Mouse (Mus musculus) kidney, postnatal 10 days (tissue): ENCODE results near the gene Lims1.
A peak's percentile ranks its signal among the peaks of the same experiment; 100 is the strongest.
"Not testable (repeated sequence)": the region's sequence is repeated elsewhere in the genome, so short reads cannot be mapped to it uniquely, and the experiment has no call there.

ENCODE experiments used
- DNase-seq: peaks from one replicate; pipeline ENCODE4 v3.0.0; 2021; ENCODE audit warnings: mixed read lengths

Gene Lims1

GRCm38 (mm10) chr10:58323028-58323991 lies at the start of gene Lims1:
Gene Lims1 (plus strand): TSS chr10:58323466.
- DNase-seq = peak; percentile 99

GRCm38 (mm10) chr10:58282238-58282637 lies 41.0 kb upstream of the Lims1 start:
- DNase-seq = no peak

GRCm38 (mm10) chr10:58290742-58291141 lies 32.5 kb upstream of the Lims1 start:
- no peak for DNase-seq

GRCm38 (mm10) chr10:58294246-58294645 lies 29.0 kb upstream of the Lims1 start:
- DNase-seq = no peak

DNA sequence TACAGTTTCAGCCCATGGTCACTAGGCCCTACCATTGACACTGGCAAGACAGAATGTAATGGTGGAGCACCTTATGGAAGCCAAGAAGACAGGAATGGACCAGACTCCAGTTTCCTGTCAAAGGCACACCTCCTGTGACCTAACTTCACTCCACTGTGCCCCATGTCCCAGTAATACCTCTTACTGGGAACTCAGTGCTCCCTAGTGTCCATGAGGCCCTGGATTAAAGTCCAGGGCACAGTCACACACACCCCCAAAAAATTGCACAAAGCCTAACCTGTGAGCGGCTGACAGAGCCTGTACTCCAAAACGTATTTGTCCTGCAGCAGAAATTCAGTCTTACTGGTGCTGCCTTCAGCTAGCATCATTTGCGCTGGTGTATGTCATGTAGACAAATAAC lies 27.7 kb upstream of the Lims1 start:
- no peak for DNase-seq

- DNase-seq = no peak
Measured at GRCm38 (mm10) chr10:58304996-58305395, 18.3 kb upstream of the Lims1 start.

DNA sequence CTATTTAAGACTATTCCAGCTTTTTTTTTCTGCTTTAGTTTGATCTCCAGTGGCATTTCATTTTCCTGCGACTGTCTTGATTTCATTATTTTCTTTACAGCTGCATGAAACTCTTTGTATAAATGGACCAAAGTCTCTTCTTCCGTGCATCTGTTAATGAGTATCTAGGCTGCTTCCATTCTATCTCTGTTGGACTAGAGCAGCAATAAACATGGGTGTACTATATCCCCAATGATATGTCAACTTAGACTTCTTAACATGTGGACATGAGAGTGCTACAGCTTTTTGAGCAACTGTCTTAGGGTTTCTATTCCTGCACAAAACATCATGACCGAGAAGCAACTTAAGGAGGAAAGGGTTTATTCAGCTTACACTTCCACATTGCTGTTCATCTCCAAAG lies 16.4 kb upstream of the Lims1 start:
- DNase-seq = no peak

GRCm38 (mm10) chr10:58310791-58311190 lies 12.5 kb upstream of the Lims1 start:
- no peak for DNase-seq

DNA sequence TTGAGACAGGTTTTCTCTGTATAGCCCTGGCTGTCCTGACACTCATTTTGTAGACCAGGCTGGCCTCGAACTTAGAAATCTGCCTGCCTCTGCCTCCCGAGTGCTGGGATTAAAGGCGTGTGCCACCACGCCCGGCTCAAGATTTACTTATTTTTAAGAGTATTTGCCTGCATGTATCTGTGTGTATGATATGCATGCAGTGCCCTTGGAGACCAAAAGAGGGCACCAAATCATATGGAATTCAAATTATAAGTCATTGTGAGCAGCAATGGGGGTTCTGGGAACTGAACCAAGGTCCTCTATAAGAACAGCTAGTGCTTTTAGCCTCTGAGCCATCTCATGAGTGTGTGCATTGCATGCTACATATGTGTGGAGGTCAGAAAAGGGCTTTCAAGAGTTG lies 10.4 kb upstream of the Lims1 start:
- DNase-seq = no peak

DNA sequence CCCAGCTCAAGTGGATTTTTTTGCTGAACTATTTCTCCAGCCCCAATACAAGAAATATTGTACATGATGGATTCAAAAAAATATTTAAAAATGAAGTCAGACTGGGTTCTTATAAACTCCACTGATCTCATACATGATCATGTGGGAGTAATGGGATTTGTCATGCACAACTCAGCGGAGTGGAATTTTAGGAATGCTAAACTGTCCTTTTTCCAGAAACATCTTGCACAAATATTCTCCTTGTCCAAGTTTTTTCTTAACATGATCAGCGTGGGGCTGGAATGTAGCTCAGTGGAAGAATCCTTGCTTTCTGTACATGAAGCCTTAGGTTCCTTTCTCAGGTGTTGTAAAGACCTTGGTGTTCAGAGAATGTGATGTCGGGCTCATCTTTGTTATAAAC lies 2.4 kb upstream of the Lims1 start:
- no peak for DNase-seq

DNA sequence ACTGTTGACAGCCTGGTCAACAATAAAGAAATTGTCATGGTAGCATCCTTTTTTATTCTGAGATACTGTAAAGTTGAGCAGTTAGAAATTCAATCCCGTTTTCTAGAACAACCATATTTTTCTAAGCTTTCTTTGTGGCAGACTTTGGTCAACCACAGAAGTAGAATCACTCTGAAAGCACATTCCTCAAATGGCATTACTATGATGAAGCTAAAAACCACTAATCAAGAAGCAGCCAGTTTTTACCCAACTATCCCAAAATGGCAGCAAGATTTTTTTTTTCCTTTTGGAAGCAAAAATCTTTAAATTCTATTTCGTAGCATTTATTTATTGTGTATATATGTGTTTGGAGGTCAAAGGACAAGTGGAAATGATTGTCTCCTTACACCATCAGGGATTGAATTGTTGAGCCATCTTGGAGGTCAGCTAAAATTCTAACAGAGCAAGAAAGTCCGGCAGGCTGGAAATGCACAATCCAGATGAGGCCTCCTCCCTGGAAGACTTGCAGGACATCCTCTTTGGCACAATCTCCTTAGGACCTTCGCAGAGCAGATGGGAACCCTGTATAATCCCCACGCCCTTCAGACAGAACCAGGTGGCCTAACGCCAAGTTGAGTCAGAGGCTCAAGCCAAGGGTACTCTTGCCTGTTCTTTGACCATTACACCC lies 772 bp upstream of the Lims1 start:
- DNase-seq = no peak

GRCm38 (mm10) chr10:58326271-58326670 lies 3.0 kb downstream of the Lims1 start:
- no peak for DNase-seq

DNA sequence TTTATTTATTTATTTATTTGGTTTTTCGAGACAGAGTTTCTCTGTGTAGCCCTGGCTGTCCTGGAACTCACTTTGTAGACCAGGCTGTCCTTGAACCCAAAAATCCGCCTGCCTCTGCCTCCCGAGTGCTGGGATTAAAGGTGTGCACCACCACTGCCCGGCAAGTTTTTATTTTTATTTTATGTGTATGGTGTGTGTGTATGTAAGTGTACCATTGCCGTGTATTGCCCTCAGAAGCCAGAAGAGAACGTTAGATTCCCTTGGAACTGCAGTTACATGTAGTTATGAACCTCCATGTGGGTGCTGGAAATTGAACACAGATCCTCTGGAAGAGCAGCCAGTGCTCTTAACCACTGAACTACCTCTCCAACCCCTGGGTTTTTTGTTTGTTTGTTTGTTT lies 4.6 kb downstream of the Lims1 start:
- DNase-seq = not testable (repeated sequence)

- peak; percentile 64 for DNase-seq
Measured at GRCm38 (mm10) chr10:58328517-58329108, 5.3 kb downstream of the Lims1 start.

DNA sequence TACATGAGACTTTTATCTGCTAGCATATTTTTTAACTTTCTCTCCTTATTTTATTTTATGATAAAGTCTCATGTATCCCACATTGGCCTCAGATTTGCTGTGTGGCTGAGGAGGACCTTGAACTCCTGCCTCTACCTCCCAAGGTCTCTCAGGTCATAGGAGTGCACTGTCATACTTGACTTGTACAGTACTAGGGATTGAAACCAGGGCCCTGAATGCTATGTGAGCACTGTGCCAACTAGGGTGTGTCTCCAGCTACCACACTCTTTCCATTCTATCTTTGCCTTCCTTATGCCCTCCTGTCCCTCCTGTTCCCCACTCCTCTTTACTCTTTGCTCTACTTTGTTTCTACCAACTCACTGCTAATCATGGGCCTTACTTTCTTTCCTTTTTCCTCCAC lies 7.4 kb downstream of the Lims1 start:
- no peak for DNase-seq

GRCm38 (mm10) chr10:58331741-58332140 lies 8.5 kb downstream of the Lims1 start:
- DNase-seq = no peak

- no peak for DNase-seq
Measured at GRCm38 (mm10) chr10:58333414-58333813, 10.1 kb downstream of the Lims1 start.

DNA sequence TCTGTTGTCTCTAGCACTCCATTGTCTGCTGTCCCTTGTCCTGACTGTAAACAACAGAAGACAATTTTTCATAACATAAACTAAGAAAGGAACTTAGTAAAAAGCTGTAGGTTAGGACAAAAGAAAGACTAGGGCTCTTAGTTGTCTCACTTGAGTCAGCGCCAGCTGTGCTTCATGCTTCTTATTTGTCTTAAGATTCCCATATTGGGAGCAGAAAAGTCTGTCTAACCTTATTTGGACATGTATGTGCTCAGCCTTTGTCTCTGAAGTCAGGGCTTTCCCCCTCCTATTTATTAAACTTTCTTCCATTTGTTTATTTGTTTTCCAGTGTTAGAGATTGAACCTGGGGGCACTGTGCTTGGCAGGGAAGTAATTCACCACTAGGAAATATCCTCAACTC lies 12.9 kb downstream of the Lims1 start:
- peak; percentile 36 for DNase-seq

- DNase-seq = not testable (repeated sequence)
Measured at GRCm38 (mm10) chr10:58337091-58337490, 13.8 kb downstream of the Lims1 start.

- peak; percentile 19 for DNase-seq
Measured at GRCm38 (mm10) chr10:58338590-58338989, 15.3 kb downstream of the Lims1 start.

DNA sequence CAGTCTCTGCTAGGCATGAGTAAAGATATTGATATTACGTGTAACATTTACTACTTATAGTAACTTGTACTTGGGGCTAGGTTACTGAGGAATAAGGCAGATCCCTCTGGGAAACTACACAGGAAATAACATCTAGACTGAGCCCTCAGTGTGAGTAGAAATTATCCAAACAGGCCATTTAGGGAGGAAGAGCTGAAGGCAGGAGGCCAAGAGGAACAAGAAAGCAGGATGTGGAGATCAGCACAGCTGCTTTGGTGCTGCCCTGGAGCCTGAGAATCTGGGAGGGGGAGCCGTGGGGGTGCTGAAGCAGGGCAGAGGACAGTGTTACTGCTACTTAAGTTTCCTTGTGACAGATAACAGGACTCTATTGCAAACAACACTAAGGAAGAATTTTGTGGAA lies 18.4 kb downstream of the Lims1 start:
- DNase-seq = peak; percentile 78

- no peak for DNase-seq
Measured at GRCm38 (mm10) chr10:58342199-58342598, 18.9 kb downstream of the Lims1 start.

- DNase-seq = no peak
Measured at GRCm38 (mm10) chr10:58343552-58343951, 20.3 kb downstream of the Lims1 start.

DNA sequence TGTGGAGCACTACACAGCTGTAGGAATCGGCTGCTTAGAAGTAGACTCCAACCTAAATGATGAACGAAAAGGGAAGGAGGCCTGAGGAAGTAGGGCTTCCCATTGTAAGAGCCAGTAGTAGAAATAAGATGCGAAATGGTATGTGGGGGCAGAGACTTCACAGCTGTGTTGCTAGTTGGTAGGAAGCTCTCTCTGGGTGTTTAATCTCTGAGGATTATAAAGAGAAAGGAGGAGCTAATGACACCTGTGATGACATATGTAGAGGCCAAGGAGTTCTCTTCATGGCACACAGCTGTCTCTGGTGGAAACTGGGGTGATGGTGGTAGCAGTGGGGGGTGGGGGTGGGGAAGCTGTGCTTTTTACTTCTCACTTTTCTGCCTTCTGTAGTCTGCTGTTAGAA lies 27.3 kb downstream of the Lims1 start:
- no peak for DNase-seq
